Mouse (Mus musculus) brain, embryonic 14.5 days (tissue): ENCODE results near the gene Myl9. TPM values are rescaled to one million over a fixed set of nuclear protein-coding genes. Genes with fewer than 3 reads are reported as not detected.

ENCODE experiments used
- DNase-seq: peaks from one replicate; pipeline ENCODE4 v3.0.0-alpha.2; 2011; ENCODE audit warnings: low read depth
- CTCF ChIP-seq: fragments of 200-500 bp; IDR thresholded peaks from 2 replicates; pipeline ENCODE4 v1.5.1; 2012; ENCODE audit warnings: inconsistent platforms, mild to moderate bottlenecking, moderate library complexity, borderline replicate concordance; ENCODE audit not compliant: insufficient read depth, insufficient read length; ENCODE audit errors: extremely low read depth
- POLR2A ChIP-seq: fragments of 200-500 bp; IDR thresholded peaks from 2 replicates; pipeline ENCODE4 v1.6.1; 2012; ENCODE audit warnings: mild to moderate bottlenecking, inconsistent platforms, borderline replicate concordance; ENCODE audit not compliant: poor library complexity, insufficient read depth, insufficient read length, severe bottlenecking; ENCODE audit errors: extremely low read depth
- polyA plus RNA-seq: library from polyadenylated mRNA; depleted of rRNA; stranded (reverse); fragments of >200 nt; gene quantifications from 2 replicates; pipeline ENCODE4 v1.2.3, GENCODE M21; 2012

Gene Myl9
- polyA plus RNA-seq, 1 experiment: 40.0 TPM

DNA sequence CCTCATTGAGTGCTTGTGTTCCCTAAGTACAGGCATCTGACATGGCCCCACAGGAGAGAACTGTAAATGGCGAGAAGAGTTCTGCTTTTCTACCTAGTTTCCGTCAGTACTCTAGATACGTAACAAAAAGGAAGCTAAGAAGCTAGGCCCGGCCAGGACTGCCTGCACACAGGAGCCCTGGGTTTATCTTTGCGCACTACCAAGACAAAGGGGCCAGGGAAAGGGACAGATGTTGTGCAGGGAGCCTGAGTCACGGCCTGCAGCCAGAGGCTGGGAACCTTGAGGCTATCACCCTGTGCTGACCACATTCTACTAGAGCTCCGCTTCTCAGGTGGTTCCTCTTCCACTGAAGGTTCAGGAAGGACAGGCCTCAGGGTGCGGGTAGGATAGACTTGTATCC, 25.5 kb upstream of the Myl9 start:
- TF ChIP-seq POLR2A: no peak
- TF ChIP-seq CTCF: no peak

DNA sequence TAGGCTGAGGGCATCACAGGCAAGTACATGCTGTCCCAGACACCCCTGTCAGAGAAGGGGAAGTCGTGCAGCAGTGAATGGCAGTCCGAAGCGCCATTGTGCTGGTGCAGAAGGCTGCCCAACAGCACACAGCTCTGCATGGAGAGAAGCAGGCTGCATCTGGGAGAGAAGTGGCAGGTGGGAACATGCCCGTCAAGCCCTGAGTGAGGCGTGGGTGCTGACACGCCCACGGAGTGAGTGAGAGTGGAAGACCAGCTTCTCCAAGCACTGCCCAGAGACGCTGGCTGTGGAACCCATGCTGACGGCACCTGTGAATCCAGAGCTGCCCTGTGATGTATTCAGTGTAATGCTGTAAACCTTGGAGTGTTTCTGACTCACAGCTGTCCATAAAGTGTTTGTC, 18.3 kb upstream of the Myl9 start:
- TF ChIP-seq POLR2A (no peak), CTCF (no peak)
- no peak for DNase-seq

More for the DNA sequence above, 25.5 kb upstream of the Myl9 start:
- DNase-seq: no peak

DNA sequence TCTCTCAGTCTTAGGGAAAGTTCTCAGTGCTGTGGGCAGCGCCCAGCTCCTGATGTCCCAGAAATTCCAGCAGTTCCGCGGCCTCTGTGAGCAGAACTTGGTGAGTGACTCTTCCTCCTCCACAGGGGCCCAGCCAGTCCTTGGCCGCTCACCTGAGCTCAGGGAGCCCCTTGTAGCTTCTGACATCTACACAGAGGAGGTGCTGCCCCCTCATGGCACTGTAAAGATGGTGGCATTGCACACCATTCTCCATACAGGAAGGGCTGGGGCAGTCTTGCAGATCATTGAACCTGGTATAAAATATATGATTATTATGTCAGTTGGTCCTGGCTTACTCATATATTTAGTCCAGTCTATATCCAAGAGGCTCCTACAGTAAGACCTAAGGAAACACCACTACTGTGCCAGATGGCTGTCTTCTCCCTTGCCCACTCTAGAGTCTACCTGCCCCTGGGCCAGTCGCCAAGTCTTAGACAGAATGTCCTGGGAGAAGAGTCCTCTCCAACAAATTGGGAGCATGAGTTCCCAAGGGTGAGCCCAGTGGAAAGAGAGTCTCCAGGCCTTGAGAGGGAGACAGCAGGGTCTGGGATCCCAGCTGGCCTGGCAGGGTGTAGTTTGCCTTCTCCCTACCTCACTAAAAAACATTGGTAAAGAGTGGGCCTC, 14.2 kb upstream of the Myl9 start:
- DNase-seq: no peak

DNA sequence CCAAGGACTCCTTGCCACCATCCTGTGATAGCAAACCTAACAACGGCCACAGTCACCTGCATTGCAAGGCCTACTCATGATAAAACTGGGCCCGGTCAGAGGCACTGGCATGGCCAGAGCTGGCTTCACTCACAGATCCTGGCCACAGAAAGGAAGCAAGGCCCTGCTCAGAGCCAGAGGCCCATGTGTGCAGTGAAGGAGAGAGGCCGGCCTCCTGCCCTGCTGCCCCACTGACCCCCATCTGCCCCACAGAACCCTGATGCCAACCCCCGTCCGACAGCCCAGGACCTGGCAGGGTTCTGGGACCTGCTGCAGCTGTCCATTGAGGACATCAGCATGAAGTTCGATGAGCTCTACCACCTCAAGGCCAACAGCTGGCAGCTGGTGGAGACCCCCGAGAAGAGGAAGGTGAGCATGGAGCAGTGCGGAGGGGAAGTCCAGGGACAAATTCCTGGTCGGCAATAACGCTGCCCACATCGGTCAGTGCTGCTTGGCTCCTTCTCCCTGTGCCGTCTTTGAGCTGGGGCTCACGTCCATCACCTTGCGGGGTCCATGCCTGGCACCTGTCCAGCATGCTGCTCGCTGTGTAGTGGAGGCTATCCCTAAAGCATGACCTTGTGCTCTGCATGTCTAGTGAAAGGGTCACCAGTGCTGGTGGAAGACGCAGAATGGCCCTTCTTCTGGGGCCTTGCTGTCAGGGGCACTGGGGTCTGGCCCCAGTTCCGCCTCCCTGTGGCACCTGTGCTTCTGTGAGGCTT, 13.5 kb upstream of the Myl9 start:
- DNase-seq: no peak
- TF ChIP-seq POLR2A (no peak), CTCF (no peak)

More for the DNA sequence above, 14.2 kb upstream of the Myl9 start:
- TF ChIP-seq CTCF (peak; percentile 2; the same call in 1 of the 2 replicates), POLR2A (no peak)

DNA sequence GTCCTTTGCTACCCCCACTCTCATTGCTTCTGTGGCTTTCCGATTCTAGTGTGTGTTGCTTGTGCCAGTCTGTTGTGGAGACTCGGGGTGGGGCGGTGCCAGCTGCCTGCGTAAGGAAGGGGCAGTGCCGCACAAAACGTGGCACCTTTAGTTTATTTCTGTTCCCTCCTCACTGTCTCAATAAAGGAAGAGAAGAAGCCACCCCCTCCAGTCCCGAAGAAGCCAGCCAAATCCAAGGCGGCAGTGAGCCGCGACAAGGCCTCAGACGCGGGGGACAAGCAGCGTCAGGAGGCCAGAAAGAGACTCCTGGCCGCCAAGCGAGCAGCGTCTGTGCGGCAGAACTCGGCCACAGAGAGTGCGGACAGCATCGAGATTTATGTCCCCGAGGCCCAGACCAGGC, 12.7 kb upstream of the Myl9 start:
- no peak for TF ChIP-seq POLR2A
- TF ChIP-seq CTCF: no peak
- peak; percentile 30 for DNase-seq

DNA sequence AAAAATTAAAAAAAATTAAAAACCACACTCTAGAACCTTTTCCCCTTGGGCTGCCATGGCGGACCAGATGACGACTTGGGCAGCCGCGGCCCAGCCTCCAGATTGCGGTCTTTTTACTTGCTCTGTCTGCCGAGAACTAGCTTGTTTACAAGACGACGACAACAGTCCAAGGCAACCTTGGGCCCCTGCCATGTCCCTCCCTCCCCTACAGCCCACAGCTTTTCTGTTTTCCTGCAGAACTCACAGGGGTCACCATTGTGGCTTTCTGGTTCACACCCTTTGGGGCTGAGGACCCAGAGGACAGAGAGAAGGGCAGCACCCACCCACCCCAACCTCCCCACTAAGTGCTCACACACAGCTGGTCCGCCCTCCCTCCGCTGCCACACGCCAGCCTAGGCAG, 12.1 kb upstream of the Myl9 start:
- DNase-seq: peak; percentile 57
- TF ChIP-seq CTCF: no peak
- no peak for TF ChIP-seq POLR2A

DNA sequence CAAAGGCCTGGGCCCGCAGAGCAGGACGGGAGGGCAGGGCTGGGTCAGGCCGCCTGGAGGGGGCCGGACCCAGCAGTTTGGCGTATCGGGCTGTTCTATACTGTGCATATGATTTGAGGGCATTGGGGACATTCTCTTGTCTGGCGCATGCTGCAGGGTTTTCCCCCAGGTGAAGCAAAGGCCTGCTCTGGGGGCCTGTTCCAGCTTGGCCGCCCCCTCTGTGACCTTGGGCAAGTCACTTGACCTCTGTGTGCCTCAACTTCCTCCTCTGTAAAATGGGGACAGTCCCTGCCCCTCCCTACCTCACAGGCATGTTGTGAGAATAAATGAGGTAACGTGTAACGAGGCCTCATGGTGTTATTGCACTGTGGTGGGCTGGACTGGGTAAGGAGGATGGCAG, 11.2 kb upstream of the Myl9 start:
- no peak for TF ChIP-seq POLR2A
- TF ChIP-seq CTCF: no peak
- no peak for DNase-seq

DNA sequence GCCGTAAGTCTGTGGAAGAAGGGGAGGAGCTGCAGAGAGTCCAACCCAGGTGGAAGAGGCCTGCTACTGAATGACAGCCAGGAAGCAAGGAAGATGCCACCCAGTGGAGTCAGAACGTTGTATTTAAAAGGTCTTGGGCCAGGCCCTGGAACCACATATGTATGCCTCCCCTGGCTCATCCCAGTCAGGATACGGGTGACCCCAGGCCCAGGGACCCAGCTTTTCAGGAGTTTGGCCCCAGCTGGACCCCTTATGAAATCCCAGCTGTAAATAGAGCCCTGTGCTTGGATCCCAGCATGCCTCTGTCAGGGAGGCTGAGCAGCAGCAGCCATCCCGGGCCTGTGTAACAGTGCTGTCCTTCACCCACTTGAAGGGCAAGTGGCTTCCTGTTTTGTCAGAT, 10.5 kb upstream of the Myl9 start:
- TF ChIP-seq POLR2A (no peak), CTCF (no peak)
- DNase-seq: no peak

DNA sequence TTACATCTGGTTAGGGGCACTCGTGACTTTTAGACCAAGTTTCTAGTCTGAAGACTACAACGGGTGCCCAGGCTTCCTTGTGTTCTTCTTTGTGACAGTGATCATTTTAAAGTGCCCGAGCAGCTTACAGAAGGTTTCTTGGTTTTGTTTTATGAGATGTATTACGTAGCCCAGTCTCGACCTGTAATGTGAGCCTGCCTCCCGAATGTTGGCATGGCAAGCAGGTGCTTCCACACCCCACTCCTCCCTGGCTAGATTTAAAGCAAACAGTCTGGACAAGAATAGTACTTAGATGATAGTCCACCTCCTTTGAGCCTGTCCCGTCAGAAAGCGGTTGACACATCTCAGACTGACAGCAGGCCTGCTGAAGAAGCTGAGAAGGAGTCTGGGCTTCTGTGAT, 9.6 kb upstream of the Myl9 start:
- no peak for DNase-seq
- no peak for TF ChIP-seq POLR2A
- no peak for TF ChIP-seq CTCF

DNA sequence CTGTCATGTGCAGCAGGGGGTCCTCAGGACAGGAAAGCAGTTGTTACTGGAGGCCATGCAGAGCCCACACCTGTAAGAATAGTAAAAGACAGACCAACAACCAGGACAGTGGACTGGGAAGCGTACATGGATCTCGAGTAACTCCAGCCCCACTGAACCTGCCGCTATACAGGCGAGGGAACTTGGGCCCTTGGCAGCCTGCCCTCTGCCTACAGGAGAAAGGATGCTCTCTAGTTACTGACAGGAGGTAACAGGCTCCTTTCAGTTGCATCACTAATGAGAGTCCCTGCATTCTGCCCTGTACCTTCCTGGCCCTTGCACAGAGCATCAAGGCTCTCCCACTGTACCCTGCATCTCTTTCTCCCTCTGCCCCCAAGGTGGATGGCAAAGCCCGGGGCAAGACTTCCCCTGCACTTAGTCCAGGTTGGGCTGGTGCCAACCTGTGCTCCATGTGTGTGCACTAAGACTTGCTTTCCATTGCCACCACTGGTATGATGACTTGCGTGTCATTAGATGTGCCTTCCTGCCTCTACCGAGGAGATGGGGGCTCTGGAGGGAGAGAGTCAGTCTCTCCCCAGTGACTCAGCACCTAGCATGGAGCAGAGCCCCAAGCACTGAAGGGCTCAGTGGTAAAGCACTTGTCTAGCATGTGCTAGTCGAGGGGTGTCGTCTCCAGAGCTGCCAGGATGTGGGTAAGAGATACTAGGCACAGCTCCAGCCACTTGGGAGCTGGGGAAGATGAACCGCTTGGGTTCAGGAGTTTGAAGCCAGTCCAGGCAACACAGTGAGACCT, 8.8 kb upstream of the Myl9 start:
- TF ChIP-seq POLR2A (no peak), CTCF (no peak)
- DNase-seq: peak; percentile 35

DNA sequence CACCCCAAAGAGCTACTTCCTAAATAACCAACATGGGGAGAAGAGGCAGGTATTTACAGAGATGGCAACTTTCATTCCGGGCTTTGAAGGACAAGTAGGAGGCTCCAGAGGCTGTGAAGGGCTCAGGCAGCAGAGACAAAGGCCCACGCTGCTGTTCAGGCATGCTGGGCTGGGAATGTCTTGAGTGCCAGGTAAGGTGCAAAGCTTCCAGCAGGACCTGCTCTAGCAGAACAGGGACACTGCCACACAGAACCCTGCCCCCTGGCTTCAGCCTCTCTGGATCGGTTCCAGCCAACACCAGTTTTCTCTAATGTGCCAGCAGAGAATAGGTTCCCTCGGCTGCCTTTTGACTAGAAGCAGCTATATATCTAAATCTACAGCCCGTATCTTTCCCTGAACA, 8.1 kb upstream of the Myl9 start:
- DNase-seq: no peak

More for the DNA sequence above, 8.1 kb upstream of the Myl9 start:
- no peak for TF ChIP-seq CTCF
- no peak for TF ChIP-seq POLR2A
